Mouse (Mus musculus) liver, postnatal 0 days (tissue): ENCODE measurements around the gene Dtd1.

Experiments used
- CTCF ChIP-seq: sonication (generic); IDR thresholded peaks from 2 replicates; pipeline ENCODE4 v1.5.1; 2016; ENCODE audit warnings: antibody characterized with exemption, low read depth
- EP300 ChIP-seq: IDR thresholded peaks from 2 replicates; pipeline ENCODE4 v1.6.1; 2016; ENCODE audit warnings: antibody characterized with exemption, low read depth, mild to moderate bottlenecking

DNA sequence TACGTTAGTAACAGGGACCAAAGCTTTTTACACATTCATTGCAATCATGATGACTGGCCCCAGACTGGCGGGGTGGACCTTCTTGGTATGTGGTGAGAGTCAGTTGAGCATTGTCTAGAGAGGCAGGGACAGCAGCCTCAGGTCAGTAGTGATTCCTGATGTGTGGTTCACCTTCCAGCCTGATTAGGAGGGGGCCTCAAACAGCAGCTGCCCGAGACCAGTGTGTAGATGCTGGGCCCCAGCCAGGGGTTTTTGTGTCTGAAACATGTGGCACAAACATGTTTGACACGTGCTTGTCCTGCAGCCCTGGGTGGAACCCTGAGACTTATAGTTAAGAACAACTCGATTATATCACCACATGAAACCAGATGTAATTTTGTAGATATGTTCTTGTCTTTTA, 34.5 kb downstream of the Dtd1 start:
- TF ChIP-seq CTCF (no peak), EP300 (no peak)
